Mouse (Mus musculus): ENCODE results near the gene 2310022A10Rik. TPM values are rescaled to one million over a fixed set of nuclear protein-coding genes. Genes with fewer than 3 reads are reported as not detected.

2310022A10Rik gene
- polyA plus RNA-seq (2015; fragmentation: Illumina TruSeq; extraction: RNeasy Lipid Tissue Mini Kit (QIAGEN cat#74804); ENCODE audit: insufficient read depth, low replicate concordance), result 10.4 TPM

DNA sequence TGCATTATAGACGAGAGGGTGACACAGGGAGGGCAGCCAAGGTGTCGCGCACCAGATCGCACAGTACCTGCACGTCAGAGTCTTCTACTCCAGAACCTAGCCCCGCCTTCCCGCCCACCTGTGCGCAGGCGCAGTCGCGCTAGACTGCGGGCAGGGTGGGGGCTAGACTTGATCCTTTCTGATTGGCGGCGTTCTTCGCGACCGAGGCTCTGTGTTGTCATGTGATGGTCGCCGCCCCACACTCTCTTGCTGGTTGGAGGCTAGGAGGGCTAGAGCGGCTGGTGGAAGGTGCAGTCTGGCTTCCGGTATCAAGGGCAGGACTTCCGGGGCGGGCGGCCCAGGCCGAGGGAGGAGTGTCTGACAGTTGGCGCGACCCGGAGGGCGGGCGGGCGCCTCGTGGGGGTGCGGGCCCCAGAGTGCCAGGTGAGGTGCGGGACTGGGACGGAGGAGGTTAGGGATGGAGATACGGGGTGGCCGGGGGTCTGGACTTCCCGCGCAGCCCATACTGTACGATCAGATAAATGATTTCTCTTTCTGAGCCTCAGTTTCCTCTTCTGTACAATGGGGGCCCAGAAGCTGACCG, at the start of gene 2310022A10Rik, which contains the start of gene Pld3:
Gene 2310022A10Rik, plus strand, starts transcription at position 303 of the 583 bp plus-strand sequence.
Gene Pld3, minus strand, starts transcription at position 288 of the 583 bp plus-strand sequence.

DNA sequence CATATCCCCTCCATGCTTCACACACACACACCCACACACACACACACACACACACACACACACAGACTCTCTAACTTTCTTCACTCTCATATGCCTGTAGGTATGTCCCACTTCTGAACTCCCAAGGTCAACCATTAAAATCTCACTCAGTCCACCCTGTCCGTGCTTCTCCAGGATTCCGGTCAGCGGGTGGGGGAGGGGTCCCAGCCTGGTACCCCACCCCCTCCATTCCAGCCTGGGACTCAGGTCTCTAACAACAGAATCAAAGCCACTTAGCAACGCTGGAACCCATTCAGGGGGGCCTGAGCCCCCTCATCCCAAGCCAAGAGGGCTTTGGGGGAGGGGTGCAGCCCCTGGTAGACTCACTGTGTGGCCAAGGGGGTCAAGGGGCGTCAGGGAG, 30.1 kb upstream of the 2310022A10Rik start, which contains the start of gene Hipk4:
Gene Hipk4, plus strand, starts transcription at position 301 of the 400 bp plus-strand sequence.

DNA sequence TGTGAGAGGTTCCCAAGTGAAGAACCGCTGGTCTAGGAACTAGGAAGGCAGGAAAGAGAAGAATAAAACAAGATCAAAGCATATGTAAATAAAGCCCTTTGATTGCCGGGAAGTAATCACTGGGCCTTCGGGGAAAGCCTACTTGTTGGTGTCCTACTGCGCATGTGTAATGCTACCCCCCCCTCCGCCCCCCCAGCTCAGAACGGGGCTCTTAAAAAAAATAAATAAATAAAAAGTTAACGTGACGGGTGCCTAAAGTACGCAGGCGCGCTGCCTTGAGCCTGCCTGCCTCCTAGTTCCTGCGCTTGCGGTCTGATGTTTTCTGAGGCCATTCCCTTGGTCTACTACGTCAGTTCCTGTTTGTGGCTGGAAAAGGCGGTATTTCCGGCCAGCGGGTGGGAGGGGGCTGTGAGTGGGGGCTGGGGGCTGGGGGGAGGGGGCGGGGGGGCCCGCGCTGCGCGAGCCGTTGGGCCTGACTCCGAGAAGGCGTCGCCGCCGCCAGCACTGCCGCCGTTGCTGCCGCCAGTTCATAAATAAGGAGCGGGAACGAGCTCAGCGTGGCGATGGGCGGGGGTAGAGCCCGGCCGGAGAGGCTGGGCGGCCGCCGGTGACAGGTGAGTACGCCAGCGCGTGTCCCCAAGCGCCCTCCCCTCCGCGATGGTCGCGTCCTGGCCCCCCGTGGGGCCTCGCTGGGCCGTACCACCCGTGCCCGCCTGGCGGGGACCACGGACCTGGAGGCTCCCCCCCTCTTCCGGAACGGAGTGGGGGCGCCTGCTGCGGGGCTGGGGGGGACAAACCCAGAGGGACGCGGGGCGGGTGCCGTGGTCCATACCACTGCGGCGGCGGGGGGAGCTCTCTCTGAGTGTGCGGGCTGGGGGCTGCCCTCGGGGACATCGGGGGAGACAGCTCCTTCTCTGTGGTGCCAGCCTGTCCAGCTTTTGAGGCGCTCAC, 38.5 kb downstream of the 2310022A10Rik start, which contains the start of gene Akt2:
Gene Akt2, plus strand, starts transcription at position 287 of the 951 bp plus-strand sequence.

Other genes starting within 250 kb of the 2310022A10Rik start
- 11.5 TPM for gene Ltbp4, start 215.5 kb upstream of the 2310022A10Rik start, polyA plus RNA-seq (2015; fragmentation: Illumina TruSeq; extraction: RNeasy Lipid Tissue Mini Kit (QIAGEN cat#74804); ENCODE audit: insufficient read depth, low replicate concordance)
- 26.2 TPM for gene Shkbp1, start 197.2 kb upstream of the 2310022A10Rik start, polyA plus RNA-seq (2015; fragmentation: Illumina TruSeq; extraction: RNeasy Lipid Tissue Mini Kit (QIAGEN cat#74804); ENCODE audit: insufficient read depth, low replicate concordance)
- 19.3 TPM for gene Gm20479, start 195.8 kb upstream of the 2310022A10Rik start, polyA plus RNA-seq (2015; fragmentation: Illumina TruSeq; extraction: RNeasy Lipid Tissue Mini Kit (QIAGEN cat#74804); ENCODE audit: insufficient read depth, low replicate concordance)
- gene Sptbn4, start 105.5 kb upstream of the 2310022A10Rik start, polyA plus RNA-seq (2015; fragmentation: Illumina TruSeq; extraction: RNeasy Lipid Tissue Mini Kit (QIAGEN cat#74804); ENCODE audit: insufficient read depth, low replicate concordance), result 0.10 TPM
- gene Blvrb, start 105.3 kb upstream of the 2310022A10Rik start, polyA plus RNA-seq (2015; fragmentation: Illumina TruSeq; extraction: RNeasy Lipid Tissue Mini Kit (QIAGEN cat#74804); ENCODE audit: insufficient read depth, low replicate concordance), result 39.0 TPM
- gene Sertad3, start 79.5 kb upstream of the 2310022A10Rik start, polyA plus RNA-seq (2015; fragmentation: Illumina TruSeq; extraction: RNeasy Lipid Tissue Mini Kit (QIAGEN cat#74804); ENCODE audit: insufficient read depth, low replicate concordance), result 13.6 TPM
- gene Sertad1, start 66.3 kb upstream of the 2310022A10Rik start, polyA plus RNA-seq (2015; fragmentation: Illumina TruSeq; extraction: RNeasy Lipid Tissue Mini Kit (QIAGEN cat#74804); ENCODE audit: insufficient read depth, low replicate concordance), result 7.2 TPM
- gene Prx, start 53.9 kb upstream of the 2310022A10Rik start, polyA plus RNA-seq (2015; fragmentation: Illumina TruSeq; extraction: RNeasy Lipid Tissue Mini Kit (QIAGEN cat#74804); ENCODE audit: insufficient read depth, low replicate concordance), result 0.51 TPM
- gene Hipk4, start 30.0 kb upstream of the 2310022A10Rik start, polyA plus RNA-seq (2015; fragmentation: Illumina TruSeq; extraction: RNeasy Lipid Tissue Mini Kit (QIAGEN cat#74804); ENCODE audit: insufficient read depth, low replicate concordance), result 0.08 TPM
- 26.5 TPM for gene Pld3, start within 50 bp of the 2310022A10Rik start, polyA plus RNA-seq (2015; fragmentation: Illumina TruSeq; extraction: RNeasy Lipid Tissue Mini Kit (QIAGEN cat#74804); ENCODE audit: insufficient read depth, low replicate concordance)
- 57.1 TPM for gene Akt2, start 38.3 kb downstream of the 2310022A10Rik start, polyA plus RNA-seq (2015; fragmentation: Illumina TruSeq; extraction: RNeasy Lipid Tissue Mini Kit (QIAGEN cat#74804); ENCODE audit: insufficient read depth, low replicate concordance)
- gene Ttc9b, start 100.7 kb downstream of the 2310022A10Rik start, polyA plus RNA-seq (2015; fragmentation: Illumina TruSeq; extraction: RNeasy Lipid Tissue Mini Kit (QIAGEN cat#74804); ENCODE audit: insufficient read depth, low replicate concordance), result not detected
- gene Map3k10, start 121.4 kb downstream of the 2310022A10Rik start, polyA plus RNA-seq (2015; fragmentation: Illumina TruSeq; extraction: RNeasy Lipid Tissue Mini Kit (QIAGEN cat#74804); ENCODE audit: insufficient read depth, low replicate concordance), result 3.4 TPM
- gene Zfp607b, start 136.1 kb downstream of the 2310022A10Rik start, polyA plus RNA-seq (2015; fragmentation: Illumina TruSeq; extraction: RNeasy Lipid Tissue Mini Kit (QIAGEN cat#74804); ENCODE audit: insufficient read depth, low replicate concordance), result 2.2 TPM
- gene Zfp60, start 178.2 kb downstream of the 2310022A10Rik start, polyA plus RNA-seq (2015; fragmentation: Illumina TruSeq; extraction: RNeasy Lipid Tissue Mini Kit (QIAGEN cat#74804); ENCODE audit: insufficient read depth, low replicate concordance), result 19.3 TPM

All from spleen, adult 10 weeks (tissue).